Comparison of ENCODE assay signal across 11 mouse cellular contexts in the genomic region with DNA sequence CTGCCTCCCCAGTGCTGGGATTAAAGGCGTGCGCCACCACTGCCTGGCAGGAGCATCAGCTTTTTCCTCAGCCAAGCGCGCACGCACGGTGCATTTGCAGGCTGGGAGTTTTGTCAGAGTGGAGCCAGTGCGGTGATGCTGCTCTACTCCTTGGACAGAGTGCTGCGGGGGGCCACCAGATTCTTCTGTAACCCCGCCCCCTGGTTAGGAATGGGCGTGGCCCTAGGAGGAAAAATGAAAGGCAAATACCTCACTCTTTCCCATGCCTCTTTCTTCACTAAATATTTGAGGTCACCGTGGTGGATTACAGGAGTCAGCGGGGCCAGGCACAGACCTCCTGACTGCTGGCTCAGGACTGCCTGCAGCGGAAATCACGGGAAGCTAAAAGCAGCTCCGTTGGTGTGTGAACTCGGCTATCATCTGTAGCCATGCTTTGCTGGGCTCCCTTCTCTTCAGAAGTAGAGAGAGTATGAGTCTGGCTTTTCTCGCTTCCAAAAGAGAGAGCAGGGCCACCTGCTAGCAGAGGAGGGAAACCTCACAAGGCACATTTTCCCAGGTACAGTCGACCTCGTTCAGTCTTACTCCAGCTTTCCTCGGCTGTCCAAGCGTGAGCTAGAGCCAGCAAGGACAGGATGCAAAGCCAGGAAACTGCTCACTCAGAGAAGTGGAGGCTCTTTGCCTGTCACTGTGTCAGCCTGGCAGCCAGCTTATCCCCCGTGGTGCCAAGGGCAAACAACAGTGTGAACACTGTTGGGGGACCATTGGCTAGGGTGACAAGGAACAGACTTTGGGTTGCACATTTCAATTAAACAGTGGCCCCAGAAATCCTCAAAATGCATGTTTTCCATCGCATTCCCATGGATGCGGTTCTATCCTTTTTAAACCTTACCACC. TPM values are rescaled to one million over a fixed set of nuclear protein-coding genes. Genes with fewer than 3 reads are reported as not detected.
DNase-seq lines count a peak whose midpoint lies in the region; ATAC-seq and TF ChIP-seq lines count a peak whose summit lies in the region.
"Had no signal": no experiment of that assay in that cellular context is flagged by ENCODE, and none has a peak within 500 bp of the region (broad histone marks: within the 10 kb centered on the region; RNA-seq: fewer than 3 reads in every experiment).

No protein-coding gene starts in this region.

- TF ChIP-seq CTCF in CH12.LX (conservative IDR thresholded peaks at IDR 0.05 in 1 of 2, IDR thresholded peaks at IDR 0.05 in 1 of 2; ENCODE audit: low read depth in 2 of 2, low read length in 2 of 2) = no peak
- TF ChIP-seq CTCF in embryonic fibroblast, embryonic 13.5 days (IDR thresholded peaks at IDR 0.05; ENCODE audit: borderline replicate concordance, insufficient read depth, low read length) = no peak

- no peaks in the 10 kb centered on the region for H3K27me3 ChIP-seq in heart, embryonic 15.5 days
- no peaks in the 10 kb centered on the region for H3K27me3 ChIP-seq in CH12.LX (replicated peaks)
- H3K27me3 ChIP-seq: embryonic facial prominence, embryonic 12.5 days; forebrain, embryonic 13.5 days; stomach, embryonic 15.5 days had no signal

- intact Hi-C loops in heart, postnatal 36 days (cut with DNase I) = loop anchor here (5.0 kb wide), 1 partner anchor 259 kb away; no protein-coding TSS in a partner anchor

- H3K27ac ChIP-seq in heart, embryonic 15.5 days = no peak overlapping the region
- H3K27ac ChIP-seq in CH12.LX (ENCODE audit: insufficient read depth, low read depth) = no peak overlapping the region
- peak overlapping the region; percentile 45; the same call in 1 of the 2 replicates for H3K27ac ChIP-seq in embryonic fibroblast, embryonic 13.5 days (ENCODE audit: insufficient read depth, low read length)
- H3K27ac ChIP-seq: embryonic facial prominence, embryonic 12.5 days; forebrain, embryonic 13.5 days; stomach, embryonic 15.5 days had no signal

- H3K9ac ChIP-seq in heart, embryonic 15.5 days = no peak overlapping the region
- no peak overlapping the region for H3K9ac ChIP-seq in CH12.LX (ENCODE audit: insufficient read depth, low read depth)
- H3K9ac ChIP-seq: embryonic facial prominence, embryonic 12.5 days; forebrain, embryonic 13.5 days; stomach, embryonic 15.5 days had no signal

- no peak for DNase-seq in heart, postnatal 36 days
- DNase-seq in 3T3-L1 (ENCODE audit: low read depth, low spot score) = peak; percentile 57
- peak; percentile 19 for DNase-seq in CH12.LX (ENCODE audit: extremely low read depth)
- no peak for DNase-seq in frontal cortex, postnatal 25 days (ENCODE audit: low spot score in 2 of 2)
- no peak for DNase-seq in urinary bladder, postnatal 25 days (ENCODE audit: low spot score)
- DNase-seq: right cerebral cortex, postnatal 25 days had no signal

- TF ChIP-seq EP300 in CH12.LX (IDR thresholded peaks at IDR 0.05; ENCODE audit: low read length) = no peak

- peaks cover 11% of the 10 kb centered on the region; the same call in 1 of the 2 replicates for H3K4me1 ChIP-seq in heart, embryonic 15.5 days (replicated peaks)
- peaks cover 5 to 22% of the 10 kb centered on the region in 2 experiments for H3K4me1 ChIP-seq in CH12.LX (ENCODE audit: control insufficient read depth in 1 of 2, insufficient read depth in 2 of 2)
- no peaks in the 10 kb centered on the region; the same call in 1 of the 2 replicates for H3K4me1 ChIP-seq in embryonic fibroblast, embryonic 13.5 days (ENCODE audit: control insufficient read depth, insufficient read depth, low read length)
- H3K4me1 ChIP-seq: embryonic facial prominence, embryonic 12.5 days; forebrain, embryonic 13.5 days; stomach, embryonic 15.5 days had no signal

- no peaks in the 10 kb centered on the region for H3K36me3 ChIP-seq in heart, embryonic 15.5 days
- H3K36me3 ChIP-seq in CH12.LX (replicated peaks in 1 of 2; ENCODE audit: control insufficient read depth in 1 of 2, insufficient read depth in 1 of 2, low read length in 1 of 2) = no peaks in the 10 kb centered on the region
- H3K36me3 ChIP-seq: embryonic facial prominence, embryonic 12.5 days; stomach, embryonic 15.5 days had no signal

- no peaks in the 10 kb centered on the region for H3K79me2 ChIP-seq in CH12.LX (replicated peaks; ENCODE audit: control insufficient read depth, extremely low read depth, insufficient read depth, poor library complexity, severe bottlenecking)

- peak overlapping the region; percentile 20; the same call in 1 of the 2 replicates for H3K4me3 ChIP-seq in heart, embryonic 15.5 days
- peak overlapping the region; percentile 7 to 16 (median 11) for H3K4me3 ChIP-seq in CH12.LX (replicated peaks in 1 of 3; ENCODE audit: low read depth in 2 of 3, low read length in 2 of 3, poor library complexity in 1 of 3)
- H3K4me3 ChIP-seq in embryonic fibroblast, embryonic 13.5 days (ENCODE audit: insufficient read depth, low read length) = no peak overlapping the region
- H3K4me3 ChIP-seq: embryonic facial prominence, embryonic 12.5 days; forebrain, embryonic 13.5 days; stomach, embryonic 15.5 days had no signal

- H3K9me3 ChIP-seq in heart, embryonic 15.5 days (replicated peaks) = no peaks in the 10 kb centered on the region
- H3K9me3 ChIP-seq in CH12.LX (replicated peaks; ENCODE audit: low read length) = no peaks in the 10 kb centered on the region
- H3K9me3 ChIP-seq: embryonic facial prominence, embryonic 12.5 days; forebrain, embryonic 13.5 days; stomach, embryonic 15.5 days had no signal

- in situ Hi-C loops in CH12.LX (cut with MboI; ENCODE audit: low pct_ligation_motif_present, low pct_unique_long_range_greater_than_20kb, low sequenced_read_pairs) = no loop called here

- dilution Hi-C loops in CH12.LX (cut with MboI; ENCODE audit: extremely low pct_ligation_motif_present, extremely low pct_unique_long_range_greater_than_20kb, low sequenced_read_pairs) = no loop called here

- no peak for ATAC-seq in heart, embryonic 15.5 days (replicated peaks; ENCODE audit: insufficient number of reproducible peaks, insufficient read depth, low FRiP score, low read depth)
- ATAC-seq: forebrain, embryonic 13.5 days had no signal

- TF ChIP-seq RAD21 in CH12.LX (IDR thresholded peaks at IDR 0.05; ENCODE audit: low read depth, low read length) = no peak

- no peak for TF ChIP-seq POLR2A in CH12.LX (IDR thresholded peaks at IDR 0.05; ENCODE audit: low read depth, low read length)
- TF ChIP-seq POLR2A in embryonic fibroblast, embryonic 13.5 days (IDR thresholded peaks at IDR 0.05; ENCODE audit: low read depth, low read length) = no peak

- 57% methylated on average over 24 of the region's 24 CpGs for WGBS in heart, embryonic 15.5 days

- H3K4me2 ChIP-seq in heart, embryonic 15.5 days = peak overlapping the region; percentile 40
- H3K4me2 ChIP-seq in CH12.LX (ENCODE audit: insufficient read depth, low read depth, poor library complexity, severe bottlenecking) = peak overlapping the region; percentile 6; the same call in 1 of the 2 replicates
- H3K4me2 ChIP-seq: embryonic facial prominence, embryonic 12.5 days; forebrain, embryonic 13.5 days; stomach, embryonic 15.5 days had no signal

TF ChIP-seq in CH12.LX, 34 proteins besides CTCF, POLR2A, EP300 and RAD21:
- TF ChIP-seq NELFE (IDR thresholded peaks at IDR 0.05; ENCODE audit: low read depth, low read length) (0 out of 2 replicates have a peak, but pooled peaks have one; percentile 27), SIN3A (IDR thresholded peaks at IDR 0.05; ENCODE audit: low read length) (no peak)

RNA-seq across cellular contexts. Expression of a gene that starts 51.3 kb away (rescaled TPM):
- 5.9 and 6.6 TPM in 2 replicates for polyA plus RNA-seq in heart, embryonic 15.5 days (2015; fragmentation: Nextera tagmentation; extraction: Ambion mirVana)
- 10 to 100 TPM; 10.6 to 14.7 TPM for total RNA-seq in heart, postnatal 36 days (2021)
- 15.6 and 16.0 TPM in 2 replicates for total RNA-seq in CH12.LX (2012; rRNA removed)
- 21.8 and 22.0 TPM in 2 replicates for total RNA-seq in CH12.LX (2014; rRNA removed)
- polyA plus RNA-seq in CH12.LX (2012; ENCODE audit: insufficient read length, low read depth) = 15.5 and 16.4 TPM in 2 replicates
- 8.8 and 11.1 TPM in 2 replicates for polyA plus RNA-seq in embryonic fibroblast, embryonic 13.5 days (2011; ENCODE audit: insufficient read length, low read depth, missing spikeins)

Comparison
In these comparisons a context has a peak if more than half of its experiments do, and no peak if none do; other contexts are left out.
1. DNase-seq: peak in 3T3-L1 (single experiment) and CH12.LX (single experiment); none in heart, postnatal 36 days (0 of 2), frontal cortex, postnatal 25 days (0 of 2) and urinary bladder, postnatal 25 days (single experiment).